Mouse (Mus musculus) heart, embryonic 16.5 days (tissue): ENCODE data around the gene Hps5. TPM values are rescaled to one million over a fixed set of nuclear protein-coding genes. Genes with fewer than 3 reads are reported as not detected.

Experiments
- ATAC-seq: fragments of 200-750 bp; cut with Nextera tagmentation; replicated peaks from 2 replicates; pipeline ENCODE4 v1.8.0; 2017; ENCODE audit warnings: moderate number of reproducible peaks; ENCODE audit not compliant: insufficient read depth, low FRiP score; ENCODE audit errors: extremely low read depth
- H3K27ac ChIP-seq: fragments of 300-500 bp; sonication (generic); 2 replicates; pipeline ENCODE4 v1.5.1; 2014; ENCODE audit warnings: mild to moderate bottlenecking, low read length, control low read depth, moderate library complexity
- H3K27me3 ChIP-seq: fragments of 300-500 bp; sonication (generic); 2 replicates; pipeline ENCODE4 v1.6.1; 2014; ENCODE audit warnings: low read length, mixed read lengths; ENCODE audit not compliant: control insufficient read depth, insufficient read depth
- H3K36me3 ChIP-seq: fragments of 300-500 bp; sonication (generic); 2 replicates; pipeline ENCODE4 v1.6.1; 2014; ENCODE audit not compliant: control insufficient read depth, insufficient read depth
- H3K4me1 ChIP-seq: fragments of 300-500 bp; sonication (generic); 2 replicates; pipeline ENCODE4 v1.6.1; 2014; ENCODE audit warnings: low read length, mixed read lengths; ENCODE audit not compliant: control insufficient read depth, insufficient read depth
- H3K4me2 ChIP-seq: fragments of 300-500 bp; sonication (generic); 2 replicates; pipeline ENCODE4 v1.6.1; 2014; ENCODE audit warnings: low read depth, mild to moderate bottlenecking, control low read depth, low read length
- H3K4me3 ChIP-seq: fragments of 300-500 bp; sonication (generic); 2 replicates; pipeline ENCODE4 v1.5.1; 2014; ENCODE audit warnings: mild to moderate bottlenecking, control low read depth, low read length
- H3K9ac ChIP-seq: fragments of 300-500 bp; sonication (generic); 2 replicates; pipeline ENCODE4 v1.6.1; 2014; ENCODE audit warnings: low read length, control low read depth
- H3K9me3 ChIP-seq: fragments of 300-500 bp; sonication (generic); replicated peaks from 2 replicates; pipeline ENCODE4 v1.6.1; 2016; ENCODE audit warnings: low read length; ENCODE audit not compliant: control insufficient read depth
- WGBS: fragments of 180-500 bp; shearing (Covaris S2); extraction: QIAGEN DNeasy Blood & Tissue Kit; methylation state at CpG from one replicate; pipeline ENCODE4 v1.1.7; 2014; 5-methylcytosine and 5-hydroxymethylcytosine counted together
- polyA plus RNA-seq: library from polyadenylated mRNA; unstranded; fragments of >200 nt; fragmentation: Nextera tagmentation; extraction: Ambion mirVana; gene quantifications from 2 replicates; pipeline ENCODE4 v1.2.1, GENCODE M21; 2015

Gene Hps5
- polyA plus RNA-seq, 1 experiment from 2014 or later = 10.4 TPM

DNA sequence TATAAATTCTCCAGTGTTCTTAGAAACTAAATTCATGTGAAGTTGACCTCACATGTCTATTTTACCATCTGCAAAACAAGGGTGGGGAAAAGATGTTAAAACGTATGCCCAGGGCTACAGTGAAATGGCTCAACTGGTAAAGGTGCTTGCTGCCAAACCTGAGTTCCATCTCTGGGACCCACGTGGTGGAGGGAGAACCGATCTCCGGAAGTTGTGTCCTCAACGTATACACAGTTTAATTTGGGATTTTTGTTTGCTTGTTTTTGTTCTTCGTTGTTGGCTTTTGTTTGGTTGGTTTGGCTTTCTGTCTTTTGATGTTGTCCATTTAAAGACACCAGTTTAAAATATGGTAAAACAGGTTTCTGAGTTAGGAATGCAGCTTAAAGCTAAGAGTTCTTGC, 915 bp upstream of the Hps5 start:
- no peaks in the 10 kb centered on the region for H3K27me3 ChIP-seq
- H3K9me3 ChIP-seq = no peaks in the 10 kb centered on the region
- peak overlapping the region; percentile 86 for H3K4me3 ChIP-seq
- peak overlapping the region; percentile 92 for H3K9ac ChIP-seq
- H3K4me2 ChIP-seq = peak overlapping the region; percentile 89
- no peak for ATAC-seq
- 46% methylated on average over 6 of the region's 6 CpGs for WGBS
- H3K4me1 ChIP-seq = peaks cover 14% of the 10 kb centered on the region
- H3K36me3 ChIP-seq = peaks cover 8% of the 10 kb centered on the region
- H3K27ac ChIP-seq = no peak overlapping the region

DNA sequence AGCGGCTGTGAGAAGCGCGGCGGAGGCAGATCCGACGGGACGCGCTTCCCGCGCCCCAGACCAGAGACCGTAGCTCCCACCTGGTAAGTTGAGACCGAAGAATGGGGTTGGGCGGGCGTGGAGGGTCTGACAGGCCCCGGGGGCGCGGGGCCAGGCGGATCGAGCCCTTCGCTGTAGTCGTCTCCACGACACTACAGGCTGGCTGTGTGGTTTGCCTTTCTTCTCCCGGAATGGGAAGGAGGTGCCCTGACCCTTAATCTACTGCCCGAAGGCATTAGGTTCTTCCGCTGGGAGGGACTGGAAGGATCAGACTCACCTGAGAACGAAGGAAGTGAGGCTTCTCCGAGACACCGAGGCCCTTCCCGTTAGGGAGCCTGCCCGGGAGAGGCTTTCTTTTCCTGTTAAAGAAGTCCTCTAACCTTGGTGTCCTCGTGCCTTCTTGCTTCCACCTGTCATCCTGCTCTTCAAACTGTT, 379 bp upstream of the Hps5 start:
- H3K4me3 ChIP-seq = peak overlapping the region; percentile 86
- ATAC-seq = no peak
- no peaks in the 10 kb centered on the region for H3K27me3 ChIP-seq
- no peaks in the 10 kb centered on the region for H3K9me3 ChIP-seq
- H3K36me3 ChIP-seq = peaks cover 5% of the 10 kb centered on the region; the same call in 1 of the 2 replicates
- peak overlapping the region; percentile 89 for H3K4me2 ChIP-seq
- WGBS = under 1% methylated on average over 31 of the region's 31 CpGs
- peak overlapping the region; percentile 89 for H3K27ac ChIP-seq
- H3K9ac ChIP-seq = peak overlapping the region; percentile 92
- H3K4me1 ChIP-seq = peaks cover 14% of the 10 kb centered on the region

DNA sequence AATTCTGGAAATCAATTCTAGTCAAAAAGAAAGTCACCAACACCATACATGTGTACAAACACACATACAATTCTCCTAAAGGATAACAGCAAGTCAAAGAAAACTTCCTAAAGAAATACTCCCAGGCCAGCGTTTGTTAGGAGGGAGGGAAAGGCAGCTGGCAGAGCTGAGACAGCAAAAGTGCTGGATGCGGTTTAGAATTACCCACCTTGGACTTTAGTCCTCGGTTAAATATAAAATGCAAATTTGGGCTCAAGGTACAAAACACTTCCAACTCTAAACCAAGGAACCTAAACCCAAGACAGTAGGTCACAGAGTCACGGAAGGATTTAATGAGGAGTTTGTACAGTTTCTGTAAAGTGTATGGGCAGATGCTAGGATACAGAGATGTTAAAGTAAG, 2.0 kb downstream of the Hps5 start:
- no peak overlapping the region for H3K4me3 ChIP-seq
- H3K27ac ChIP-seq = no peak overlapping the region
- H3K4me2 ChIP-seq = no peak overlapping the region
- ATAC-seq = no peak
- no peak overlapping the region for H3K9ac ChIP-seq
- no peaks in the 10 kb centered on the region for H3K9me3 ChIP-seq
- H3K27me3 ChIP-seq = no peaks in the 10 kb centered on the region
- H3K4me1 ChIP-seq = peaks cover 14% of the 10 kb centered on the region
- 83% methylated on average over 4 of the region's 4 CpGs for WGBS
- peaks cover 2% of the 10 kb centered on the region; the same call in 1 of the 2 replicates for H3K36me3 ChIP-seq

DNA sequence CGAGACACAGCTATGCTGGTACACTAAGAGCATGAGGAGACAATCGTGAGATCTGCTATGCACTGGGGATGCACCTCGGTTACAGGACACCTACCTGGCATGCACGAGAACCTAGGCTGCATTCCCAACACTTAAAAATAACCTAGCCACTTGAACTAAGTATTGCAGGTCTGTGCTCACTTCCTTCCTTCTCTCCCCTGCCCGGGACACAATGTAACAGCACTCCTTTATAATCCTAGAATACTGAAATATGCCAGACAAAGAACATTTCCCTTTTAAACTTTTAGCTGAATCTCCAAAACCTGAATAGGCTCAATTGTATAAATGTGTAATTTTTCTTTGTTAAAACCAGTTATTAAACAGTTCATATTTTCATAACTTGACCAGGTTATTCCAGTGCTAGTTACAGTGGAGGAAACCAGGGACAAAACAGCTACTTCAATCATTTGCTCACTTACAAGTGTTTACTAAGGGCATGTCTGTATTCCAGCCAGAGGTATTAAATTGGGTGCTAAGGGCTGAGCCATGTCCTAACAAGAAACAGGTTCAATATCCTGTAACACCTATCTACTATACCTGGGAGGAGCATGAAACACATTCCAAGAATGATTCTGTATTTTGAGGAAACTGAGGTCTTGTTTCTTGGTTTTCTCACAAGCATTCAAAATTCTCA, 6.6 kb downstream of the Hps5 start:
- Histone ChIP-seq H3K9ac (no peak overlapping the region), H3K27me3 (no peaks in the 10 kb centered on the region), H3K4me2 (no peak overlapping the region), H3K4me3 (no peak overlapping the region), H3K27ac (no peak overlapping the region), H3K9me3 (no peaks in the 10 kb centered on the region), H3K36me3 (peaks cover 22% of the 10 kb centered on the region), H3K4me1 (no peaks in the 10 kb centered on the region)
- 78% methylated on average over 5 of the region's 5 CpGs for WGBS
- no peak for ATAC-seq

DNA sequence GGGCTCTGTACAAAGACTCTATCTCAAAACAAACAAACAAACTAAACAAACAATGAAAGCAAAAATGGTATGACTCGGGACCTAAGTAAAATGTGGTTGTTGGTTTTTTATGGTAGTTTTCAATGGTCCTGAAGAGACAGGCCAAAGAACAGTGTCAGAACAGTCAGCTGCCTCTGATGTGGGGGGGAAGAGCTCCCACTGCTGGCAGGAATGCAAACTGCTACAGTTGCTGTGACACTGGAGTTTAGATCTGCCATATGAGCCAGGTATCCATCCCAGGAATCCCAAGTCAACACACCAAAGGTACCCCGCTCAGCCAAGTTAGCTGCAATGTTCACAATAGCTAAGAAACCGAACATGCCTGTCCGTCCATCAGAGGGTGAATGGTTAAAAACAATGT, 25.2 kb downstream of the Hps5 start:
- Histone ChIP-seq H3K4me1 (no peaks in the 10 kb centered on the region), H3K9ac (no peak overlapping the region), H3K4me3 (no peak overlapping the region), H3K27ac (no peak overlapping the region), H3K9me3 (no peaks in the 10 kb centered on the region), H3K27me3 (no peaks in the 10 kb centered on the region), H3K4me2 (no peak overlapping the region), H3K36me3 (peaks cover 39% of the 10 kb centered on the region)
- WGBS = 54% methylated on average over 4 of the region's 4 CpGs
- no peak for ATAC-seq

DNA sequence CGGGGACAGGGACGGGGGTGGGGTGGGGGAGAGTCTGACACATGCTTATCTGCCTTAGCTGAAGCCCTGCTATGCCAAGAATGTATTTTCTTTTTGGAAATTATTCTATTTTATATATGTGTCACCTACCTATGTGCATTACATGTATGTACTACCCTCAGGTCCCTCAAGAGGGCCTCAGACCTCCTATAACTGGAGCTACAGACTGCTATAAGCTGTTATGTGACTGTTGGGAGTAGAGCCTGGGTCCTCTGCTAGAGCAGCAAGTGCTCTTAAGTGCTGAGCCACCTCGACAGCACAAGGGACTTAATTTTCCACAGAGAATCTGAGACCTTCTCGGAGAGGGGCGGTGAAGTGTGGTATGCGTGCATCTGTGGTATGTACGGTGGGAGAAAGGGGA, 27.4 kb downstream of the Hps5 start:
- Histone ChIP-seq H3K4me3 (no peak overlapping the region), H3K27me3 (no peaks in the 10 kb centered on the region), H3K9ac (no peak overlapping the region), H3K9me3 (no peaks in the 10 kb centered on the region), H3K27ac (no peak overlapping the region), H3K36me3 (peaks cover 43% of the 10 kb centered on the region), H3K4me2 (no peak overlapping the region), H3K4me1 (no peaks in the 10 kb centered on the region)
- ATAC-seq = no peak
- 81% methylated on average over 7 of the region's 7 CpGs for WGBS

DNA sequence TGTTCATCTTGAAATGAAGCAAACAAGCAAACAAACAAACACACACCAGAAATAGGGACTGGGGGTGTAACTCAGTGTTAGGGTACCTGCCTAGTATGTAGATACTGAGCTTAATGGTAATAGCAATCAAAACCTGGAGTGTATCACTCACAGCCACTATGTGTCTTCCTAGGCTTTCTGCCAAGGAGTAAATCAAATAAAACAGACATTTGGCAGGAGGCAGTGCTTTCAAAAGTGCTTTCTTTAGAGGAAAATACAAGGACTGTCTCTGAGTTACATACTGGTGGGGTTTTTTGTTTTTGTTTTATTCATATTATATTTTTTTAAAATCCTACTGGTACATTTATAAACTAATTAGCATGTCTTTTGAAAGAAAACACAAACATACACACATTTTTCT, 28.5 kb downstream of the Hps5 start:
- Histone ChIP-seq H3K9ac (no peak overlapping the region), H3K4me1 (no peaks in the 10 kb centered on the region), H3K4me2 (no peak overlapping the region), H3K36me3 (peaks cover 44% of the 10 kb centered on the region), H3K27me3 (no peaks in the 10 kb centered on the region), H3K4me3 (no peak overlapping the region), H3K9me3 (no peaks in the 10 kb centered on the region), H3K27ac (no peak overlapping the region)
- no peak for ATAC-seq

DNA sequence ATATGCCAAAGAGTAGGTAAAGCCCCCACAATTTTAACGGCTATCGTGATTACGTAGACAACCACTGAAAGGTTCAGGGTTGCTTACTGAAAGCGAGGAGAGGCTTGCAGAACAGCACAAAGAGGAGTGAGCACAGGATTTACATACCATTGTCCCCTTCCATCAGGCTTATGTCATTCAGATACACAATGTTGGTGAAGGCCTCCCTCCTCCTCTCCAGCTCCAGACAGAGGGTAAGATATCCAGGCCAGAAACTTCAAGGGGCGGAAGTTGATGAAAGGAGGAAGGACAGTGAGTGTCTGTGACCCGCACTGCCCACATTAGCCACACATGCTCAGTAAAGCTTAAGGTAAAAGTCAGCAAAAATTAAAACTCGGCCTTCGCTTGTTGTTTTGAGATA, 31.2 kb downstream of the Hps5 start:
- Histone ChIP-seq H3K4me2 (no peak overlapping the region), H3K27ac (no peak overlapping the region), H3K27me3 (no peaks in the 10 kb centered on the region), H3K9ac (no peak overlapping the region), H3K9me3 (no peaks in the 10 kb centered on the region), H3K36me3 (peaks cover 46% of the 10 kb centered on the region), H3K4me3 (no peak overlapping the region), H3K4me1 (no peaks in the 10 kb centered on the region)
- no peak for ATAC-seq
- 88% methylated on average over 8 of the region's 8 CpGs for WGBS

DNA sequence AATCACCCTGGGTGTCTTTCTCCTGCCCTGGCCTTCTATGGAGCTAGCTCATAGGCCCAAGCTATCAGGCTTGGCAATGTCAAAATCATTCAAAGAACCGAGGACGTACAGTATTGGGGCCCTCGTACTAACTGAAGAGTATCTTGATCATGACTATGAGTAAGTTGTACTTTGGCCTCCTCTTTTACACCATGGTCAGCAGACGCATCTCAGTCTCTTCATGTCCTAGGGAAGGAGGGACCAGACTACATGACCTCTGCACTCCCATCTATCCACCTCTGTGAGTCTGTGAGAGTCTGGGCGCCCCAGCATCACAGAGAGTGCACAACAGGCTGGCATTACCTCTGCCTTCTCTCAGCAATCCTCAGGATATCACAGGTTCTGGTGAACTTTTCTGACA, 33.3 kb downstream of the Hps5 start:
- Histone ChIP-seq H3K4me2 (no peak overlapping the region), H3K9me3 (no peaks in the 10 kb centered on the region), H3K9ac (no peak overlapping the region), H3K27ac (no peak overlapping the region), H3K4me3 (no peak overlapping the region), H3K36me3 (peaks cover 26% of the 10 kb centered on the region), H3K4me1 (no peaks in the 10 kb centered on the region), H3K27me3 (no peaks in the 10 kb centered on the region)
- ATAC-seq = no peak
- WGBS = 90% methylated on average over 5 of the region's 5 CpGs
